Mouse (Mus musculus) small intestine, adult 2 months (tissue): ENCODE measurements around the gene Iqschfp.

Experiments used
- CTCF ChIP-seq: fragments of 200-500 bp; IDR thresholded peaks from 2 replicates; pipeline ENCODE4 v1.5.1; 2012; ENCODE audit warnings: low read depth, mild to moderate bottlenecking, control low read depth, inconsistent platforms, low read length, moderate library complexity, mixed read lengths; ENCODE audit not compliant: insufficient replicate concordance, insufficient read length; ENCODE audit errors: extremely low read depth
- POLR2A ChIP-seq: fragments of 200-500 bp; IDR thresholded peaks from 2 replicates; pipeline ENCODE4 v1.6.1; 2012; ENCODE audit warnings: low read depth, mild to moderate bottlenecking, control low read depth, inconsistent platforms, low read length, moderate library complexity

GRCm38 (mm10) chr3:68514120-68514497 is 622.1 kb downstream of the Iqschfp start:
- TF ChIP-seq POLR2A (no peak), CTCF (no peak)
